Mouse (Mus musculus) neural tube, embryonic 13.5 days (tissue): ENCODE measurements around the gene Zfp592. TPM values are rescaled to one million over a fixed set of nuclear protein-coding genes. Genes with fewer than 3 reads are reported as not detected.

Experiments used
- ATAC-seq: fragments of 200-750 bp; cut with Nextera tagmentation; 2 replicates; pipeline ENCODE4 v1.8.0; 2017; ENCODE audit warnings: low read depth, mild to moderate bottlenecking, moderate TSS enrichment, moderate library complexity
- H3K27ac ChIP-seq: fragments of 300-500 bp; sonication (generic); replicated peaks from 2 replicates; pipeline ENCODE4 v1.5.1; 2015; ENCODE audit warnings: moderate library complexity, mild to moderate bottlenecking, inconsistent platforms
- H3K27me3 ChIP-seq: fragments of 300-500 bp; sonication (generic); 2 replicates; pipeline ENCODE4 v1.6.1; 2015; ENCODE audit warnings: mild to moderate bottlenecking, inconsistent platforms
- H3K36me3 ChIP-seq: fragments of 300-500 bp; sonication (generic); 2 replicates; pipeline ENCODE4 v1.6.1; 2015; ENCODE audit warnings: mild to moderate bottlenecking, inconsistent platforms
- H3K4me1 ChIP-seq: fragments of 300-500 bp; sonication (generic); replicated peaks from 2 replicates; pipeline ENCODE4 v1.6.1; 2015; ENCODE audit warnings: inconsistent platforms
- H3K4me2 ChIP-seq: fragments of 300-500 bp; sonication (generic); 2 replicates; pipeline ENCODE4 v1.6.1; 2015; ENCODE audit warnings: inconsistent platforms, mild to moderate bottlenecking, moderate library complexity
- H3K4me3 ChIP-seq: fragments of 300-500 bp; sonication (generic); 2 replicates; pipeline ENCODE4 v1.5.1; 2015; ENCODE audit warnings: mild to moderate bottlenecking, inconsistent platforms
- H3K9ac ChIP-seq: fragments of 300-500 bp; sonication (generic); 2 replicates; pipeline ENCODE4 v1.6.1; 2015; ENCODE audit warnings: moderate library complexity, mild to moderate bottlenecking, inconsistent platforms
- H3K9me3 ChIP-seq: fragments of 300-500 bp; sonication (generic); 2 replicates; pipeline ENCODE4 v1.6.1; 2016; ENCODE audit warnings: inconsistent platforms
- WGBS: fragments of 180-500 bp; shearing (Covaris S2); methylation state at CpG from one replicate; pipeline ENCODE4 v1.1.7; 2015; 5-methylcytosine and 5-hydroxymethylcytosine counted together
- polyA plus RNA-seq: library from polyadenylated mRNA; unstranded; fragments of >200 nt; fragmentation: Nextera tagmentation; extraction: Ambion mirVana; gene quantifications from 2 replicates; pipeline ENCODE4 v1.2.1, GENCODE M21; 2015

Zfp592 gene
- 9.2 and 9.4 TPM in 2 replicates for polyA plus RNA-seq

DNA sequence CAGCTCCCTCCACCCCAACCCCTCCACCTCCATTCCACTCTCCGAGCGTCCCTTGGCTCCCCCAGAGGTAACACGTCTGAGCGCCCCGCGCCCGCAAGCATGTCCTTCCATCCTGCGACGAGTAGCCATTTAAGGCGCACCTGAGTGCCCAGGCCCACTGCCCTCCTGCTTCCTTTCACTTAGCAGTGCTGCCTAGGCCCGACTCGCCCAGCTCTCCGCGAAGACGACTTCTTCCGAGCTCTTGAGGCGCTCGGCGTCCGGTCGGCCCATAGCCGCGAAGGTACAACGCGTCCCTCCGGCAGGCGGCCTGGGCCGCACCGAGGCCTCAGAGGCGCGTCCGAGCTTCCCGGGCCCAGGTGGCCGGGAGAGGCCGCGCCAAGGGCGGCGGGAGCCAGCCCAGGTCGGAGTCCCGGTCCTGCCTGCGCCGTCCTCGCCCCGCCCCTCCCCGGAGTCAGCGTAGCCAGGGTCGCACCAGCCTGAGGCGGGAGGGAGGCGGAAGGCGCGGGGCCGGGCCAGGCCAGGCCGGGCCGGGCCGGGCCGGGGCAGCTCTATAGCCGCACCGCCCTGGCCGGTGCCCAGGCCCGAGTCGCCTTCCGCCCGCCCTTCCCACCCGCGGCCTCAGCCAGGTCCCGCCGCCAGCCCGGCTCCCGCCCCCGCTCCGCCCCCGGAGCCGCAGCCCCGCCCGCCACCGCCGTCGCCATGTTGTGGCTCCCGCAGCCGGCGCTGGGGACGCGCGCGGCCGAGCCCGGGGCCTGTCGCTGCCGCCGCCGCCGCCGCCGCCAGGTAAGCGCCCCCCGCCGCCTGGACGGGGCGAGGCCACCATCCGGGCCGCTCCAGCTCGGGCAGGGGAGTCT is at the start of gene Zfp592:
Gene Zfp592, plus strand, starts transcription at position 702 of the 854 bp plus-strand sequence.
- H3K36me3 ChIP-seq, result 0 out of 2 replicates have a peak, but pooled peaks cover 3% of the 10 kb centered on the region
- ATAC-seq, result peak; percentile 91
- H3K4me3 ChIP-seq, result peak within 1 kb of the TSS; percentile 94
- WGBS, result under 1% methylated on average over 82 of the region's 102 CpGs
- peak within 1 kb of the TSS; percentile 98 for H3K9ac ChIP-seq
- H3K9me3 ChIP-seq, result no peaks in the 10 kb centered on the region
- peak within 1 kb of the TSS; percentile 97 for H3K27ac ChIP-seq
- H3K27me3 ChIP-seq, result no peaks in the 10 kb centered on the region
- peak within 1 kb of the TSS; percentile 73 for H3K4me2 ChIP-seq
- H3K4me1 ChIP-seq, result peaks cover 38% of the 10 kb centered on the region

DNA sequence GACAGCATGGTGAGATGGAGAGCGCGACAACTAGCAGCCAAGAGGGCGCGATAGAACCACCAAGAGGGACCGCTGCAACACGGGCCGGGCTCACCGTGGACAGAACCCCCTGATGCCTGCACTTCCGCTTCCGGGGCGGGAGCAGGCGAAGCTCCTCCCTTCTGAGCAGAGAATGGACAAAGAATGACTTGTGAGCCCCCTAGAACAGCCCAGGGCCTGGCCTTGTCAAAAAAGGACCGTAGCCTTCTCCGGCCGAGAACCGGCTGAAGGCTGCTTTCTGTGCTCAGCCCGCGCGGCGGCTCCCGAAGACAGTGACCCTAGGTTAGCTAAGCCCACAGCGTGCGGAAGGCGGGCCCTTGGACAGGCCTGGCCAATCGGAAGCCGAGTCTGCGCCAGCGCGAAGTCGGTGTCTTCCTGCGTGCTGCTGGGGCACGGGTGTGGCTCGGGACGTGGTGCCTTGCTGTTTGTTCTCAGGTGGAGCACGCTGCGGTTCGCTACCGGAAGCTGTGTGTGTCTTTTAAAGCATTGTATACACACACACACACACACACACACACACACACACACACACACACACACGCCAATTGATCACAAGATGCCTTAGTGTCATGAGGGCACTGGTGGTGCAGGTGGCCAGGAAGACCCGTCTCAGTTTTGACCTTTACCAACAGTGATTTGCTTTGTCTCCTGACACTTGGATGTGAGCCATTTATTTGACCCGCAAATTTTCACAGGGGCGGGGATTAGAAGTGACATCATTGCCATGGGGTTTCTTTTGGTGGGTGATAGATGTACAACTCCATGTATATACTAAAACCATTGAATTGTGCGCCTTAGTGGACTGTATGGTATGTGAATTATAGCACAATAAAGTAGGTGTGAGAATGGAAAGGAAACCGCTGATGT is 45.8 kb upstream of the Zfp592 start, which contains the start of gene Sec11a:
Gene Sec11a, minus strand, starts transcription at position 336 of the 906 bp plus-strand sequence.
- Histone ChIP-seq H3K4me2 (peak within 1 kb of the TSS; percentile 71), H3K9me3 (no peaks in the 10 kb centered on the region), H3K4me1 (peaks cover 33% of the 10 kb centered on the region), H3K4me3 (peak within 1 kb of the TSS; percentile 73), H3K9ac (peak within 1 kb of the TSS; percentile 85), H3K27me3 (peaks cover 5% of the 10 kb centered on the region; the same call in 1 of the 2 replicates), H3K36me3 (0 out of 2 replicates have a peak, but pooled peaks cover 11% of the 10 kb centered on the region), H3K27ac (peak within 1 kb of the TSS; percentile 96)
- peak; percentile 100 for ATAC-seq
- WGBS, result 1% methylated on average over 44 of the region's 44 CpGs

DNA sequence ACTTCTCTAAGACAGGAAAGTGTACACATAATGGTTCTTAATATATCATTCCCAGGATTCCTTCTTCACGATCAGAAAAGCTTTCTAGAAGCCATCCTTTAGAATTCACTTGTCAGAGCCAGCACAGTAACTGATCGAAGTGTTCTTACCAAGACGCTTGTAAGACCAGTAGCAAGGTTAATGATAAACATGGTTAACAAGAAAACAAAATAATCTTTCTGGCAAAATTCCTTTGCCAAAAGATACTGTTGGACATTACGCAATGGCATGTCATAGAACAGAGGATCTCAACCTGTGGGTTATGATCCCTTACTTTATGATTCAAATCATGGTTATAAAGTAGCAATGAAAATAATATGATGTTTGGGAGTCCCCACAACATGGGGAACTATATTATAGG is 42.0 kb upstream of the Zfp592 start:
- peaks cover 9% of the 10 kb centered on the region for H3K4me1 ChIP-seq
- H3K9me3 ChIP-seq, result no peaks in the 10 kb centered on the region
- WGBS, result 91% methylated on average over 4 of the region's 4 CpGs
- no peak overlapping the region for H3K9ac ChIP-seq
- H3K36me3 ChIP-seq, result no peaks in the 10 kb centered on the region
- H3K4me3 ChIP-seq, result no peak overlapping the region
- H3K27ac ChIP-seq, result no peak overlapping the region
- H3K27me3 ChIP-seq, result peaks cover 5% of the 10 kb centered on the region; the same call in 1 of the 2 replicates
- no peak overlapping the region for H3K4me2 ChIP-seq
- no peak for ATAC-seq

DNA sequence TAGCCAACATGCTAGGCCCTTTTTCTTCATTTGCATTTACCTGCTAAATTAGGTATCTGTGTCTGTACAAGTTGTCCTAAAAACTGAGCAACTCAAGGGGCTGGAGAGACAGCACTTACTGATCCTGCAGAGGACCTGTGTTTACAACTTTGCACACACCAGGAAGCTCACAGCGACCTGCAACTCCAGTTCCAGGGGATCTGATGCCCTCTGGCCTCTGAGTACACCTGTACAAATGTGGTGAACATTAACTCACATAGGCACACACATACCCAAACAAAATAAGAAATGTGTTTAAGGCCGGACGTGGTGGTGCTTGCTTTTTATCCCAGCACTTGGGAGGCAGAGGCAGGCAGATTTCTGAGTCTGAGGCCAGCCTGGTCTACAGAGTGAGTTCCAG is 41.3 kb upstream of the Zfp592 start:
- Histone ChIP-seq H3K27me3 (peaks cover 5% of the 10 kb centered on the region; the same call in 1 of the 2 replicates), H3K36me3 (no peaks in the 10 kb centered on the region), H3K4me1 (0 out of 2 replicates have a peak, but pooled peaks cover 4% of the 10 kb centered on the region), H3K4me3 (no peak overlapping the region), H3K27ac (no peak overlapping the region), H3K4me2 (no peak overlapping the region), H3K9me3 (no peaks in the 10 kb centered on the region), H3K9ac (no peak overlapping the region)
- 67% methylated on average over 3 of the region's 3 CpGs for WGBS
- ATAC-seq, result no peak

DNA sequence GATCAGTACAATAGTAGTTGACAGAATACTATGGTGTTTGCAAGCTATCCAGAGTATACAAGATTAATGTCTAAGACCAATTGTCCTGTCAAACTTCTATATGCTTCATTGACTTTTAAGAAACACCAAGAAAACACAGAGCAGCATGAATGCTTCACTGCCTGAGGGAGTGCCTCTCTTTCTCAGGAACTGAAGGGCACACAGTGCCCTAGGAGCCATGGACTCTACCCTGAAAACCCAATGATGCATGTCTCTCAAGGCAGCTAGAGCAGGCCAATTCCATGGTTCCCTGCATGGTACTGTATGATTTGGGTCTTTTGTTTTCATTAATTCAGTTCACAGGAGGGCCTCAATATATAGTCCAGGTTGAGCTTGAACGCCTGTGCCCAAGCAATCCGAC is 39.2 kb upstream of the Zfp592 start:
- Histone ChIP-seq H3K27ac (no peak overlapping the region), H3K9ac (no peak overlapping the region), H3K36me3 (no peaks in the 10 kb centered on the region), H3K27me3 (peaks cover 5% of the 10 kb centered on the region; the same call in 1 of the 2 replicates), H3K9me3 (no peaks in the 10 kb centered on the region), H3K4me1 (no peaks in the 10 kb centered on the region), H3K4me3 (no peak overlapping the region), H3K4me2 (no peak overlapping the region)
- ATAC-seq, result no peak
- WGBS, result 88% methylated on average over 2 of the region's 2 CpGs

DNA sequence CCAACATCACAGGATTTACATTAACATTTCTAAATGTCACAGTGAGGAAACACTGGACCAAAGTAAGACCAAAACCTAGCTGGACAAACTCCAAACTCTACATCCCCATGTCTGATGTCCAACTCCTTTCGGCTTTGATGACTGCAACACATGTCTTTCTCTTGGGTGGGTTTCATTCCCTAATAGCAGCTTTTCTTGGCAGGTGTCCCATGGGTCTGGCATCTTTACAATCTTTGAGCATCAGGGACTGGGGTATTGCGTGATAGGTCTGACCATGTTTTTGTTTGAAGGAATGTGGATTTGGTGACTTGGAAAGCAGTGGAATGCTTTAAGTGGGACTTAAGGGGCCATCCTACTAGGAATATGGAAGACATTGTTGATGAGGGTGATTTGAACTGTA is 36.6 kb upstream of the Zfp592 start:
- WGBS, result 81% methylated on average over 2 of the region's 2 CpGs

DNA sequence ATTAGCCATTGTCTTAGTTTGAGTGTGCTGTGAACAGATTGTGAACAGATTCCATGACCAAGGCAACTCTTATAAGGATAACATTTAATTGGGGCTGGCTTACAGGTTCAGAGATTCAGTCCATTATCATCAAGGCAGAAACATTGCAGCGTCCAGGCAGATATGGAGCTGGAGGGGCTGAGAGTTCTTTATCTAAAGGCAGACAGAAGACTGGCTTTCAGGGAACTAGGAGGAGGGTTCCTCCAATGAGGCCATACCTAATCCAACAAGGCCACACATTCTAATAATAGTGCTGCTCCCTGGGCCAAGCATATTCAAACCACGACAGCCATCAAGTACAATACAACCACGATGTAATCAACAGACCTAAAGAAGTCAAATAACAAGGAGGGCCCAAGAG is 34.5 kb upstream of the Zfp592 start:
- Histone ChIP-seq H3K9me3 (no peaks in the 10 kb centered on the region), H3K27ac (no peak overlapping the region), H3K9ac (no peak overlapping the region), H3K4me3 (no peak overlapping the region), H3K27me3 (no peaks in the 10 kb centered on the region), H3K4me1 (no peaks in the 10 kb centered on the region), H3K36me3 (no peaks in the 10 kb centered on the region), H3K4me2 (no peak overlapping the region)
- no peak for ATAC-seq
- 85% methylated on average over 3 of the region's 3 CpGs for WGBS

More for the DNA sequence above, 36.6 kb upstream of the Zfp592 start:
- Histone ChIP-seq H3K27ac (no peak overlapping the region), H3K9me3 (no peaks in the 10 kb centered on the region), H3K4me2 (no peak overlapping the region), H3K4me3 (no peak overlapping the region), H3K36me3 (no peaks in the 10 kb centered on the region), H3K9ac (no peak overlapping the region), H3K27me3 (no peaks in the 10 kb centered on the region), H3K4me1 (no peaks in the 10 kb centered on the region)
- ATAC-seq, result no peak

DNA sequence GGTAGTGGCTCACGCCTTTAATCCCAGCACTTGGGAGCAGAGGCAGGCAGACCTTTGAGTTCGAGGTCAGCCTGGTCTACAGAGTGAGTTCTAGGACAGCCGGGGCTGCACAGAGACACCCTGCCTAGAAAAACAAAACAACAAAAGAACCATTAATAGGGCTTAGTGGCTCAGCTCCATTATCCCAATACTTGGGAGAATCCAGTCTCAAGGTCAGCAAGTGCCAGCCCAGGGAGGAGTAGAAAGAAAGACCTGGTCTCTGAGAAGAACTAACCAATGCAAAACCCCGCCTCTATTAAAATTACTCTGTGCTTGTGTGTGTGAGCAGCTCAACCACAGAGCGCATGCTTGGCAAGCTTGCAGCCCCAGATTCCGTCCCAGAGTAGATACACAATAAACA is 30.7 kb upstream of the Zfp592 start:
- no peak overlapping the region for H3K9ac ChIP-seq
- no peaks in the 10 kb centered on the region for H3K36me3 ChIP-seq
- no peak overlapping the region for H3K4me2 ChIP-seq
- H3K4me3 ChIP-seq, result no peak overlapping the region
- 58% methylated on average over 6 of the region's 6 CpGs for WGBS
- H3K27ac ChIP-seq, result no peak overlapping the region
- ATAC-seq, result no peak
- peaks cover 3% of the 10 kb centered on the region; the same call in 1 of the 2 replicates for H3K9me3 ChIP-seq
- no peaks in the 10 kb centered on the region for H3K27me3 ChIP-seq
- no peaks in the 10 kb centered on the region for H3K4me1 ChIP-seq

DNA sequence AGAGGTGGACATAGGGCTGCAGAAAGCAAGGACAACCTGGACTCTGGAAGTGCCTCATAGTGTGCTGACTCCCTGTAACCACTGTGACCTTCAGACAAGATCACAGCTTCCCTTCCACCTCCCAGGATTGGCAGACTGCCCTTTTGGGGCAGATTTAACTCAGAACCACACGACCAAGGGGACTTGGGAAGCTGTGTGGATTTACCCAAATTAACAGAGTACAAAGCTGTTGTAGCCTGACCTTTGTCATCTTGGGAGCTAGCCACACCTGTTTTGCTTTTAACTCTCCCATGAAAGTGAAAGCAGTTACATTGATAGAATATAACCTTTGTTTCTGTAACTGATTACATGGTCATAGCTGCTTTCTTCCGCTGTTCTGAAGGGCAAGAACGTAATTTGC is 22.6 kb upstream of the Zfp592 start:
- H3K27ac ChIP-seq, result no peak overlapping the region
- WGBS, result 78% methylated on average over 3 of the region's 3 CpGs
- no peaks in the 10 kb centered on the region for H3K4me1 ChIP-seq
- peaks cover 3% of the 10 kb centered on the region; the same call in 1 of the 2 replicates for H3K9me3 ChIP-seq
- no peak overlapping the region for H3K4me3 ChIP-seq
- H3K9ac ChIP-seq, result no peak overlapping the region
- no peak overlapping the region for H3K4me2 ChIP-seq
- no peak for ATAC-seq
- no peaks in the 10 kb centered on the region for H3K36me3 ChIP-seq
- H3K27me3 ChIP-seq, result no peaks in the 10 kb centered on the region

DNA sequence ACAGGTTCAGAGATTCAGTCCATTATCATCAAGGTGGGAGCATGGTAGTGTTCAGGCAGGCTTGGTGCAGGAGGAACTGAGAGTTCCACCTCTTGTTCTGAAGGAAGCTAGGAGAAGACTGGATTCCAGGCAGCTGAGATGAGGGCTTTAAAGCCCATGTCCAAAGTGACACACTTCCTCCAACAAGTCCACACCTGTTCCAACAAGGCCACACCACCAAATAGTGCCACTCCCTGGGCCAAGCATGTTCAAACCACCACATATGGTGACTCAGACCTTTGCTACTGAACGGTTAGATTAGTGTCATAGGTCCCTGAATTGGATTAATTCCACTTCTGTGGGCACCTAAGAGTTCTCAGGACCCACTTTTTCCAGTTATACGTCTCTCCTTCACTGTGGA is 22.1 kb upstream of the Zfp592 start:
- WGBS, result 60% methylated on average over 2 of the region's 2 CpGs
- Histone ChIP-seq H3K27ac (no peak overlapping the region), H3K9me3 (peaks cover 3% of the 10 kb centered on the region; the same call in 1 of the 2 replicates), H3K4me2 (no peak overlapping the region), H3K4me1 (no peaks in the 10 kb centered on the region), H3K36me3 (no peaks in the 10 kb centered on the region), H3K27me3 (no peaks in the 10 kb centered on the region), H3K4me3 (no peak overlapping the region), H3K9ac (no peak overlapping the region)
- ATAC-seq, result no peak

DNA sequence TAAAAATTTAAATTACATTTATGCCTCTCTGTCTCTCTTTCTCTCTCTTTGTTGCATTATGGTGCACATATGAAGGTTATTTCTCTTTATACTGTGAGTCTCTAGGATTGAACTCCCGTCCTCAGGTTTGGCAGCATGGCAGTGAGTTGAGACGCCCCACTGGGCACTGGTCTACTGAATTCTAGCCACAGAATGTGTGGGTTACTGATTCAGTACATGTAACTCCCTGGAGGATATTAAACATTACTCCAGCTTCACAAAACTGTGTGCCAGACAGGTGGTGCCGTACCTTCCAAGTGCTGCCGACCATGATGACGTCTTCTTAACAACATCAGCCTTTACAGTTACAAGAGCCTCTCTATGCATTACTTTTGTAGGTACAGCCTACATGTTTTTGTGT is 21.4 kb upstream of the Zfp592 start:
- 89% methylated on average over 5 of the region's 5 CpGs for WGBS
- Histone ChIP-seq H3K9ac (no peak overlapping the region), H3K4me2 (no peak overlapping the region), H3K4me1 (no peaks in the 10 kb centered on the region), H3K36me3 (no peaks in the 10 kb centered on the region), H3K4me3 (no peak overlapping the region), H3K27ac (no peak overlapping the region), H3K27me3 (no peaks in the 10 kb centered on the region), H3K9me3 (no peaks in the 10 kb centered on the region)
- ATAC-seq, result no peak
